Mouse (Mus musculus): ENCODE measurements around the gene Aamp. TPM values are rescaled to one million over a fixed set of nuclear protein-coding genes. Genes with fewer than 3 reads are reported as not detected.

Aamp gene
- polyA plus RNA-seq, 1 experiment from 2014 or later: 231 TPM

- Histone ChIP-seq H3K4me1 (ENCODE audit: control insufficient read depth, insufficient read depth, low read length) (peaks cover 11% of the 10 kb centered on the region), H3K36me3 (ENCODE audit: control insufficient read depth, insufficient read depth, low read length) (0 out of 2 replicates have a peak, but pooled peaks cover 9% of the 10 kb centered on the region), H3K27me3 (replicated peaks; ENCODE audit: control insufficient read depth, insufficient read depth, low read length) (no peaks in the 10 kb centered on the region), H3K4me3 (ENCODE audit: low read depth, low read length) (no peak overlapping the region), H3K27ac (ENCODE audit: low read depth, low read length) (no peak overlapping the region), H3K4me2 (ENCODE audit: low read length) (no peak overlapping the region), H3K9ac (ENCODE audit: low read length) (no peak overlapping the region), H3K9me3 (replicated peaks; ENCODE audit: control insufficient read depth, low read length) (no peaks in the 10 kb centered on the region)
- WGBS: 83% methylated on average over 6 of the region's 6 CpGs
- no peak for ATAC-seq
- no peak for DNase-seq (ENCODE audit: low spot score)
These were observed 11.9 kb upstream of the Aamp start for GRCm38 (mm10) chr1:74296477-74296876.

- Histone ChIP-seq H3K9ac (ENCODE audit: low read length) (no peak overlapping the region), H3K27me3 (replicated peaks; ENCODE audit: control insufficient read depth, insufficient read depth, low read length) (no peaks in the 10 kb centered on the region), H3K4me3 (ENCODE audit: low read depth, low read length) (no peak overlapping the region), H3K36me3 (ENCODE audit: control insufficient read depth, insufficient read depth, low read length) (0 out of 2 replicates have a peak, but pooled peaks cover 10% of the 10 kb centered on the region), H3K4me2 (ENCODE audit: low read length) (no peak overlapping the region), H3K27ac (ENCODE audit: low read depth, low read length) (peak overlapping the region; percentile 75), H3K9me3 (replicated peaks; ENCODE audit: control insufficient read depth, low read length) (no peaks in the 10 kb centered on the region), H3K4me1 (ENCODE audit: control insufficient read depth, insufficient read depth, low read length) (peaks cover 11% of the 10 kb centered on the region)
- DNase-seq (ENCODE audit: low spot score): peak; percentile 76
- 21% methylated on average over 9 of the region's 9 CpGs for WGBS
- ATAC-seq: peak; percentile 88
These were observed 11.1 kb upstream of the Aamp start for GRCm38 (mm10) chr1:74295456-74296171.

GRCm38 (mm10) chr1:74294733-74295455 lies 10.4 kb upstream of the Aamp start:
- no peak for ATAC-seq
- WGBS: 91% methylated on average over 6 of the region's 6 CpGs
- Histone ChIP-seq H3K36me3 (ENCODE audit: control insufficient read depth, insufficient read depth, low read length) (peaks cover 17% of the 10 kb centered on the region), H3K27me3 (replicated peaks; ENCODE audit: control insufficient read depth, insufficient read depth, low read length) (no peaks in the 10 kb centered on the region), H3K9me3 (replicated peaks; ENCODE audit: control insufficient read depth, low read length) (no peaks in the 10 kb centered on the region), H3K27ac (ENCODE audit: low read depth, low read length) (peak overlapping the region; percentile 75), H3K9ac (ENCODE audit: low read length) (no peak overlapping the region), H3K4me2 (ENCODE audit: low read length) (no peak overlapping the region), H3K4me3 (ENCODE audit: low read depth, low read length) (no peak overlapping the region), H3K4me1 (ENCODE audit: control insufficient read depth, insufficient read depth, low read length) (peaks cover 14% of the 10 kb centered on the region)
- no peak for DNase-seq (ENCODE audit: low spot score)

GRCm38 (mm10) chr1:74294090-74294643 lies 9.6 kb upstream of the Aamp start:
- Histone ChIP-seq H3K36me3 (ENCODE audit: control insufficient read depth, insufficient read depth, low read length) (peaks cover 20% of the 10 kb centered on the region), H3K27me3 (replicated peaks; ENCODE audit: control insufficient read depth, insufficient read depth, low read length) (no peaks in the 10 kb centered on the region), H3K9ac (ENCODE audit: low read length) (no peak overlapping the region), H3K4me3 (ENCODE audit: low read depth, low read length) (no peak overlapping the region), H3K9me3 (replicated peaks; ENCODE audit: control insufficient read depth, low read length) (no peaks in the 10 kb centered on the region), H3K4me1 (ENCODE audit: control insufficient read depth, insufficient read depth, low read length) (peaks cover 14% of the 10 kb centered on the region), H3K27ac (ENCODE audit: low read depth, low read length) (no peak overlapping the region), H3K4me2 (ENCODE audit: low read length) (no peak overlapping the region)
- DNase-seq (ENCODE audit: low spot score): no peak
- ATAC-seq: no peak
- WGBS: 89% methylated on average over 3 of the region's 3 CpGs

- DNase-seq (ENCODE audit: low spot score): peak; percentile 20
- H3K4me2 ChIP-seq (ENCODE audit: low read length): no peak overlapping the region
- H3K36me3 ChIP-seq (ENCODE audit: control insufficient read depth, insufficient read depth, low read length): peaks cover 26% of the 10 kb centered on the region
- H3K4me3 ChIP-seq (ENCODE audit: low read depth, low read length): no peak overlapping the region
- 87% methylated on average over 8 of the region's 8 CpGs for WGBS
- H3K9me3 ChIP-seq (replicated peaks; ENCODE audit: control insufficient read depth, low read length): no peaks in the 10 kb centered on the region
- no peak overlapping the region; the same call in 1 of the 2 replicates for H3K9ac ChIP-seq (ENCODE audit: low read length)
- no peaks in the 10 kb centered on the region for H3K27me3 ChIP-seq (replicated peaks; ENCODE audit: control insufficient read depth, insufficient read depth, low read length)
- H3K4me1 ChIP-seq (ENCODE audit: control insufficient read depth, insufficient read depth, low read length): peaks cover 14% of the 10 kb centered on the region
- H3K27ac ChIP-seq (ENCODE audit: low read depth, low read length): no peak overlapping the region
- no peak for ATAC-seq
These were observed 8.9 kb upstream of the Aamp start for GRCm38 (mm10) chr1:74293306-74293960.

- Histone ChIP-seq H3K27ac (ENCODE audit: low read depth, low read length) (no peak overlapping the region), H3K27me3 (replicated peaks; ENCODE audit: control insufficient read depth, insufficient read depth, low read length) (no peaks in the 10 kb centered on the region), H3K4me1 (ENCODE audit: control insufficient read depth, insufficient read depth, low read length) (peaks cover 14% of the 10 kb centered on the region), H3K9me3 (replicated peaks; ENCODE audit: control insufficient read depth, low read length) (no peaks in the 10 kb centered on the region), H3K36me3 (ENCODE audit: control insufficient read depth, insufficient read depth, low read length) (peaks cover 33% of the 10 kb centered on the region), H3K4me3 (ENCODE audit: low read depth, low read length) (no peak overlapping the region), H3K9ac (ENCODE audit: low read length) (no peak overlapping the region), H3K4me2 (ENCODE audit: low read length) (no peak overlapping the region)
- ATAC-seq (no peak), DNase-seq (ENCODE audit: low spot score) (no peak)
- 85% methylated on average over 11 of the region's 11 CpGs for WGBS
These were observed 7.9 kb upstream of the Aamp start for GRCm38 (mm10) chr1:74292331-74293020.

- DNase-seq (ENCODE audit: low spot score) (peak; percentile 42), ATAC-seq (no peak)
- peaks cover 10% of the 10 kb centered on the region for H3K4me1 ChIP-seq (ENCODE audit: control insufficient read depth, insufficient read depth, low read length)
- H3K27me3 ChIP-seq (replicated peaks; ENCODE audit: control insufficient read depth, insufficient read depth, low read length): no peaks in the 10 kb centered on the region
- H3K4me2 ChIP-seq (ENCODE audit: low read length): no peak overlapping the region
- no peak overlapping the region for H3K27ac ChIP-seq (ENCODE audit: low read depth, low read length)
- H3K9me3 ChIP-seq (replicated peaks; ENCODE audit: control insufficient read depth, low read length): no peaks in the 10 kb centered on the region
- no peak overlapping the region for H3K4me3 ChIP-seq (ENCODE audit: low read depth, low read length)
- H3K9ac ChIP-seq (ENCODE audit: low read length): no peak overlapping the region
- 80% methylated on average over 5 of the region's 5 CpGs for WGBS
- H3K36me3 ChIP-seq (ENCODE audit: control insufficient read depth, insufficient read depth, low read length): peaks cover 28% of the 10 kb centered on the region
These were observed 5.6 kb upstream of the Aamp start for GRCm38 (mm10) chr1:74290141-74290540.

GRCm38 (mm10) chr1:74289740-74290139 lies 5.2 kb upstream of the Aamp start:
- 84% methylated on average over 2 of the region's 2 CpGs for WGBS
- Histone ChIP-seq H3K36me3 (ENCODE audit: control insufficient read depth, insufficient read depth, low read length) (peaks cover 28% of the 10 kb centered on the region), H3K9ac (ENCODE audit: low read length) (no peak overlapping the region), H3K4me2 (ENCODE audit: low read length) (no peak overlapping the region), H3K27me3 (replicated peaks; ENCODE audit: control insufficient read depth, insufficient read depth, low read length) (no peaks in the 10 kb centered on the region), H3K9me3 (replicated peaks; ENCODE audit: control insufficient read depth, low read length) (no peaks in the 10 kb centered on the region), H3K27ac (ENCODE audit: low read depth, low read length) (no peak overlapping the region), H3K4me1 (ENCODE audit: control insufficient read depth, insufficient read depth, low read length) (peaks cover 8% of the 10 kb centered on the region), H3K4me3 (ENCODE audit: low read depth, low read length) (no peak overlapping the region)
- ATAC-seq (no peak), DNase-seq (ENCODE audit: low spot score) (no peak)

Measured in forebrain, embryonic 14.5 days (tissue).